Mouse (Mus musculus): Measurements from ENCODE around the gene Sdsl.

Sdsl gene

DNA sequence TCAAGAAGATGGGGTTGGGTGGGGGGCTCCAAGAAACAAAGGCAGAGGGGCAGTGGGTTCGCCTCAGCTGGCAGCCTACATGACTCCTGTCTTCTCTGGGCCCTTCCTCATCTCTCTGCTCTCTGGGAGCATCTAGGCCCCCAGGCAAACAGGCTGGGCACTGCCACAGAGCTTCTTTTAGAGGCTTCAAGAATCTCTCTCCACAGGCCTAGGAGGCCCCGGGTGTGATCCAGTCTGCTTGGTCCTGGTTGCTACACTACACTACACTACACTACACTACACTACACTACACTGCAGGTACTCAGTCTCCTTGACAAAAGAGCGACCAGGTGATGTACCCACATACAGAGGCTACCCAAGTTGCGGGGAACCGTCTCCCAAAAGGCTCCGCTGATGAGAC, 42.9 kb downstream of the Sdsl start:
- DNase-seq (ENCODE audit: low read depth, low spot score), result no peak

DNA sequence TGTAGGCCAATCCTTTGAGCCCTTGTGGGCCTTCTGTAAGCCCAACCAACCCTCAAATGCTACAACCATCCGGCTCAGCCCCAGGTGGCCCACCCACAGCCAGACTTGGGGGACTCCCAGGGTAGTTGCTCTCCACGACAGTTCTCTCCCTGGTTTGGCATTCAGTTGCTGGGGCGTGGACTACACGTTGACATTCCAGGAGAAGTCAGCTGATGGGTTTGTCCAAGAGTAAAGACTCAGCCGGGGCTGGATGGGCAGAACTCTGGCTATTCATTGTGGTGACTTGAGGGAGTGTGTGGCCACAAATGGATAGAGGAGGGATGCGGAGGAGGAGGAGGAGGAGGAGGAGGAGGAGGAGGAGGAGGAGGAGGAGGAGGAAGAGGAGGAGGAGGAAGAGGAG, 43.6 kb downstream of the Sdsl start:
- DNase-seq (ENCODE audit: low read depth, low spot score), result no peak

DNA sequence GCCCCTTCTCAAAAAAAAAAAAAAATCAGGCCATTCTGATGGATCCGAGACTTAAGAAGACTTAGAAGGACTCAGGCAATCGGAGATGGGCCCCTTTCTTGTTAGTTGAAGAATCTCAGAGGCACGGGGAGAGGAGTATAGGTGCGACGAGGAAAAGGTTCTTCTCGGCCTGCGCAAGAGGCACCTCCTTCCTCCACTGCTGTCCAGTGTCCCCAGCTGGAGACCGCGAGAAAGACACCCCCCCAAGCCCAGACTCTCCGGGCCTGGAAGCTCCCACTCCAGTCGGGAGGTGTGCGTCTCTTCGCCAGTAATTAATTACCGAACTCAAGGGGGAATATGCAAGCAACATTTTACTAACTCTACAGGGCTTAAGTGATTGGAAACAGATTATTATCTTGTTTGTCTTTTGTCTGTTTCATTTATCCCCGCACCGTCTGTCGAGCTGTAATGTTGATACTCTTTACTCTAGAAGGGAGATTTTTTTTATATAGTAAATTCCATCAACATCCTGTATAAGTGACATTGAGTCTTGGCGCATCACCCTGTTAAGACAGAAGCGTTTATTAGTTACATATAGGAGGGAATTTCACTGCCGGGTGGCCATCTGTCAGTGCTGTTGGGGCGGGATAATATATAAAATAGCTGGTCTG, 44.3 kb downstream of the Sdsl start:
- no peak for DNase-seq (ENCODE audit: low read depth, low spot score)

DNA sequence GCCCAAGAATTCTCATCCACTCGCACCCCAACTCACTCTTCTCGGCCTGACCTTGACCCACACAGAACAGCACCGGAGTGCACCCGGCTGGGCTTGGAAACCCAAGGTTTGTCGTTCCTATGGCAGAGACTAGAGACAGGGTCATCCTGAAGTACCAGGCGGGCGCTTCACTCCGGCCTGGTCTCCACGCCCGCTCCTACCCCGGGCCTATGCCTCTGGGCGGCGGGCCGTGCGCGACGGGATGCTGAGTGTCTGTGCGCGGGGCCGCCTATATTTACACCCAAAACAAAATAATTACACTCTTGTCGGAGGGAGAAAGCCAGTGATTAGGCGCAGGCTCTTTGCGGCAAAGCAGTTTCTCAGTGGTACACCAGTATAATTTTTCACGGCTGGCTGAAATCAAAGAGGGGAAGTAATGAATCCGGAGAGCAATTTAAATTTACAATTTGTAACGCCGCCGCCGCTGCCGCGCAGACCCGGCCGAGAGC, 45.1 kb downstream of the Sdsl start:
- DNase-seq (ENCODE audit: low read depth, low spot score), result no peak

DNA sequence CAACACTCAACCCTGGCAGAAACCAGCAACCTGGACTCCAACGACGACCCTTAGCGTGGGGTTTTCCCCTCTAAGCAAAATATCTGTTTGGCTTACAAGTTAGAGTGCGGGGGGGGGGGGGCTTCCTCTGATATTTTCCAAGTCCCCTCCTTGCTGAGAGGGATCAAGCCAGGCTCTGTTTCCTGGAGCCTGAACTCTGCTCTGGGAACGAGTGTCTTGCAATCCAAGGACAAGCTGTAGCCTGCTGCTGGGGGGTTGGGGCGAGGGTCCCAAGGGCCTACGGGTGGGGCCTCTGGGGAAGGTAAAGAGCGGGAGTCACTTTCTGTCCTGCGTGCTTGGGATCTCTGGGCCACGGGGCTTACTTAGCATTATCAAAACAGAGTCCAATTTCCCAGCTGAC, 46.0 kb downstream of the Sdsl start:
- no peak for DNase-seq (ENCODE audit: low read depth, low spot score)

DNA sequence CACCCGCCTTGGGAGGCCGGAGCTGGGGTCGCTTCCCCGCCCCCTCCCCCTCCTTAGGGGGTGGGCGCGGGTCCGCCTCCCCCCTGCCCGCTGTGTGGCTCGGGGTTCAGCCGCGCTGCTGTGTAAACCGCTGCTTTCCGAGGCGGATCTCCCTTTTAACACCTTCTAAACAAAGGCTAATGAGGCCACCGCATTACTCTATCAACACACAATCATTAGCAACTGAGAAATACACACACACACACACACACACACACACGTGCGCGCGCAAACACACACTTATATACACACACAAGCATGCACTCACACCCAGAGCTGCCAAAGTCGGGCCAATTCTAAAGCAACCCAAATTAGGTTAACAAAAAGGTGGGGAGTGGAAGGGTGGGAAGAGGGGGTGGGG, 46.9 kb downstream of the Sdsl start:
- no peak for DNase-seq (ENCODE audit: low read depth, low spot score)

DNA sequence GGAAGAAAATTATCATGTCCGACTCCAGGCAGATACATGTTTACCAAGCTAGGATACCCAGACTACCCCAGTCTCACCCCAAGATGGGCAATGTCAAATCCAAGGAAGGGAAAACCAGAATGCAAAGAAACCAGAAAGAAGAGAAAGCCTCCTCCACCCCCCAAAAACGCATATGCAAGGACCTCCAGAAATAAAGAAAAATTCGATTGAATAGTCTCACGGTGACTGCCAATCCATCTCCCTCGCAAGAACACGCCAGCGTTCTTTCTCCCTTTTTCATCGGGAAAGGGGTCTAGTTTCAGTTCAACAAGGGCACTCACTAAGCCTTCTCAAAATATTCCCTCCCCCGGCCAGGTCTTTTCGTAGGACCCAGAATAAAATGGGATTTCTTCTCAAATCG, 48.0 kb downstream of the Sdsl start:
- DNase-seq (ENCODE audit: low read depth, low spot score), result no peak

DNA sequence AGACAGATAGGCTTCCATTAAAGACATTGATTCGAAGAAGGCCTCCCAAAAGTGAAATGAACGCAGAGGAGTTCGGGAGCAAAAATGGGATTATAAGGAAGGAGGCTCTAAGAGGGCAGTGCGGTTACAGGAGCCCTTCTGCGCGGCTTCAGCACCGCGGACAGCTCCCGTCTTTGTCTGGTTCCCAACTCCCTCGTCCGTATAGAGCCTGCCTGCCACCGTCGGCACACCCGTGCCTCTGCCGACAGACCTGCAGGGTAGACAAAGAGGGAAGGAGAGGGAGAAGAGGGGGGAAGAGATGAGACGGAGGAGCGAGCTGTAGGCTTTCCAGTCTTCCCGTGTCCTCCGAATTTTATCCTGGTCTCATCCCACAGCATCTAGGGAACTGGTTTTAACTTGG, 48.6 kb downstream of the Sdsl start:
- peak; percentile 10 for DNase-seq (ENCODE audit: low read depth, low spot score)

DNA sequence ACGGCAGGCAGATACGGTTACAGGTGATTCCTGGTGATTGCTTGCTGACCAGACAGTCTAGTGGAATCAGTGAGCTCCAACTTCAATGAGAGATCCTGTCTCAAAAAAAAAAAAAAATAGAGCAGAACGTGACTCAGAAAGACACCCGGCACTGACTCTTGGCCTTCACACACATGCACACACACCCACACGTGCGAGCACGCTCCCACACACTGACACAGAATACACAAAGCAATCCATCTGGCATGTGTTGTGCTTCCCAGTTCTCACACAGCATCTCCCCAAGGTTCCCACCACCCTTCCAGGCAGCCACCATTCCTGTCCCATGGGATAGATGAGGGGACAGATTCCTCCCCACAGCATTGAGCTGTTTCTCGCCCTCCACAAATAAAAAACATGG, 52.5 kb downstream of the Sdsl start:
- DNase-seq (ENCODE audit: low read depth, low spot score), result no peak

DNA sequence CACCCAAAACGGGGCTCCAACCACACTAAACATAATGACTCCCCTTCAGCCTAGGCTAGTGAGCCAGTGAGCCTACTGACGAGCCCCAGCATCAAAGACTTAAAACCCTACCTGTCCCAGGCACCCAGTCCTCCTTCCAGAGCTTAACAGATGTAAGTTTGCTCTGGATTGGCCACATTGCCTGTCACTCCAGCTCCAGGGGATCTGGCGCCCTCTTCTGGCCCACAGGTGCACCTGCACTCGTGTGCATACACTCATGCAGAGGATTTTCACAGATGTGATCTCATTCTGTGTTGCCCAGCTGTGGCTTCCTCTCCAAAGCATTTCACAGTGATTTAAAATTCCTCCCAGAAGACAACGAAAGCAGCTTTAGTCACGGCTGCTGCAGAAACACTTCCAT, 59.2 kb downstream of the Sdsl start:
- DNase-seq (ENCODE audit: low read depth, low spot score), result no peak

DNA sequence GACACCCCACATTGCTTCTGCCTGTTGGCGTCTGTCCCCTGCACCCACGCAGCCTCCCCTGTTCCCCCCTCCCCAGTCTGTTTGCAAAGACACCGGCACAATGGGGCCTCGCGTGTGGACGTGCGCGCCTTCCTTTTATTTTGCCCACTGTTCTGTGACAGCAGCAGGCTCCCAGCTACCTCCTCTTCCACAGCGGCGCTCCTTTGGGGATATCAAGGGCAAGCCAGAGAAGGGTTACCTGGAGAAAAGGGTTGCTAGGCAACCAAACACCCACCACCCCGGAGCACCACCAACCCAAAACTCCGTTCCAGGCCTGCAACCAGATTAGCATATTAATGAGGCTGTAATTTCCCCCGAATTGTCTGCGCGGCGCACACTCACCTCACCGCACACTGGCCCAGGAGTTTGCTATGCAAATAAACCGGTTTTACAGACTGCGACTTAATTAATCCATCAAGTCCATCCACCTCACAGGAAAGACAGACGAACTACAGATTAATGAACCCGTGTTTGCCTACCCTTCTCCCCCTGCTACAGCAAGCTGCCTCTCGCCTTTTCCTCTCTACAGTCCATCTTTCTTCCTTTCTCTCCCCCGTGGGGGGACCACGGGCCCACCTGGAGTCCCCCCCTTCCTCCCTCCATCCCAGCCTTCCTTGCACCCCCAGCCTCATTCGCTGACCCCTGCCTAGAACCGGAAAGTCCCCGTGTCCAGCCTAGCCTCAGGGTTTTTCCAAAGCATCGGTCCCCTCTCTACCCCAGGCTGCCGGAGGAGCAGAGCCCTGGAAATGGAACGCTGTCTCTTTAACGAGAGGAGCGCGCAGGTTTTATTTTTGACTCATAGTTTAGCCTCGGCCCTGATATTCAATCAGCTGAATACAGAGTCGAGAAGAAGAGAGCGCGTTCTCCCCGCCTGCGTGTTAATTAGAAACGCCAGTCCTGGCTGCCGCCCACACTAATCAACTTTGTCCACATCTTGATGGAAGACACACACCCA, 62.9 kb downstream of the Sdsl start:
- no peak for DNase-seq (ENCODE audit: low read depth, low spot score)

DNA sequence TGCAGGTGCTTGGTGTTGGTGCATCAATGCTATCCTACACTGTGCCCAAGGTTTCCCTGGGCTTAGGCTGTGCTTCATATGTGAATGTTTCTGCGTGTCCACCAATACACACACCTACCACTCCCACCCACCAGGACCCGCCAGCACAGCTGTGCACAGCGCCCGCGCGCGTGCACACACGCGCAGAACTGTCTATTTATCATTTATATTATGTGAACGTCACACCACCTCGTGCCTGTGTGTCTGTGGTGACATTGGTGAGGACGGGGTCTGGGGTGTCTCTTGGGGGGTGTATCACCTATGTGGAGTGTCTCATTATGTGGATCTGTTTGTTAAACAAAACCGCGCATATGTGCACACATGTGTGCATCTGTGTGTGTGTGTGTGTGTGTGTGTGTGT, 63.7 kb downstream of the Sdsl start:
- DNase-seq (ENCODE audit: low read depth, low spot score), result no peak
